Mouse (Mus musculus): ENCODE data around the gene Dhrs13. TPM values are rescaled to one million over a fixed set of nuclear protein-coding genes. Genes with fewer than 3 reads are reported as not detected.

Dhrs13 gene
- polyA plus RNA-seq (2012; rRNA removed) = 10.2 and 13.2 TPM in 2 replicates

DNA sequence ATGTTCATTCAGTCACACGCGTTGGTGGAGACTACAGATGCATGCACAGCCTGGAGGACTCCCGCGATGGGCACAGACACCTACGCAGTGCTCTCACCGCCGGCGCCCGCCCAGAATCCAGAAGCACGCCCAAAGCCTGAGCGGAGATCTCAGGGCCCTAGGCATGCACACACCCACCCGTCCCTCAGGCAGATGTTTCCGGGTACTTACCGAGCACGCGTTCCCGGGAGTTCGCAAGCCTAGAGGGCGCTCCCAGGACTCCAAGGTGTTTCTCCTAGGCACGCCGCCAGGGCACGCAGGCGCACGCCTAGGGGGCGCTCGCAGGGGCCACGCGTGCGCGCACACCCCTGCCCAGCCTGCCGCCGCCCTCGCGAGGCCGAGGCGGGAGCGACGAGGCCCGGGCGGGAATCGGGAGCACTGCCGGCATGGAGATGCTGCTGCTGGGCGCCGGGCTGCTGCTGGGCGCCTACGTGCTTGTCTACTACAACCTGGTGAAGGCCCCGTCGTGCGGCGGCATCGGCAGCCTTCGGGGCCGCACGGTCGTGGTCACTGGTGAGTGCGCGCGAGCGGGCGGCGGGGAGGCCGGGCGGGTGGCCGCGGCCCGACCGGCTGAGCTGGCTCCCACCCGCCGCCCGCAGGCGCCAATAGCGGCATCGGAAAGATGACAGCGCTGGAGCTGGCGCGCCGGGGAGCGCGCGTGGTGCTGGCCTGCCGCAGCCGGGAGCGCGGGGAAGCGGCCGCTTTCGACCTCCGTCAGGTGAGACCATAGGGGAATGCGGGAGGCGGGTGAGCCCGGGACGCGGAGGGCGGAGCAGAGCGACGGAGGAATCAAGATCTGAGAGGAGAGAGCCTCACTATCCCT, at the start of gene Dhrs13:
TSS of gene Dhrs13 (plus strand) at position 334 of the 862 bp plus-strand sequence.

DNA sequence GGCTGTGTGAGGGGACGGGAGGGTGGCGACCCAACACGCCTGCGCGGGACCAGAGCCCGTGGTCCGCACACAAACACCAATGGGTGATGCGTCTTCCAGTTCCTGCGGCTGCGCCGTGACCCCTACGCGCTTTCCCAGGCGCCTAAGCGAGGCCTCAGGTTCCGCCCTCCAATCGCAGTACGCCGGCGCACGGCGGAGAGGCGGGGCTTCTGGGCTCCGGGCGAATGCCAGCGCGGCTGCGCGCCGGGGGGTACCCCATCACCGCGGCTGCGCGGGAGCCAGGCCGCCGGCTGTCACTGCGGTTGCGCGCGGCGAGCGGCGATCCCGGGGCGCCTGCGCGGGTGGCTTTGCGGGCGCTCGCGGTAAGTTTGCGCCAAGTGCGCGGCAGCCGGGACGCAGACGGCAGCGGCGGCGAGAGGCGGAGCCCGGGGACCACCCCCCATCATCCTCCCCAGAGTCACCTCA, 49.6 kb upstream of the Dhrs13 start, which contains the start of gene Phf12:
TSS of gene Phf12 (plus strand) at position 314 of the 465 bp plus-strand sequence.

DNA sequence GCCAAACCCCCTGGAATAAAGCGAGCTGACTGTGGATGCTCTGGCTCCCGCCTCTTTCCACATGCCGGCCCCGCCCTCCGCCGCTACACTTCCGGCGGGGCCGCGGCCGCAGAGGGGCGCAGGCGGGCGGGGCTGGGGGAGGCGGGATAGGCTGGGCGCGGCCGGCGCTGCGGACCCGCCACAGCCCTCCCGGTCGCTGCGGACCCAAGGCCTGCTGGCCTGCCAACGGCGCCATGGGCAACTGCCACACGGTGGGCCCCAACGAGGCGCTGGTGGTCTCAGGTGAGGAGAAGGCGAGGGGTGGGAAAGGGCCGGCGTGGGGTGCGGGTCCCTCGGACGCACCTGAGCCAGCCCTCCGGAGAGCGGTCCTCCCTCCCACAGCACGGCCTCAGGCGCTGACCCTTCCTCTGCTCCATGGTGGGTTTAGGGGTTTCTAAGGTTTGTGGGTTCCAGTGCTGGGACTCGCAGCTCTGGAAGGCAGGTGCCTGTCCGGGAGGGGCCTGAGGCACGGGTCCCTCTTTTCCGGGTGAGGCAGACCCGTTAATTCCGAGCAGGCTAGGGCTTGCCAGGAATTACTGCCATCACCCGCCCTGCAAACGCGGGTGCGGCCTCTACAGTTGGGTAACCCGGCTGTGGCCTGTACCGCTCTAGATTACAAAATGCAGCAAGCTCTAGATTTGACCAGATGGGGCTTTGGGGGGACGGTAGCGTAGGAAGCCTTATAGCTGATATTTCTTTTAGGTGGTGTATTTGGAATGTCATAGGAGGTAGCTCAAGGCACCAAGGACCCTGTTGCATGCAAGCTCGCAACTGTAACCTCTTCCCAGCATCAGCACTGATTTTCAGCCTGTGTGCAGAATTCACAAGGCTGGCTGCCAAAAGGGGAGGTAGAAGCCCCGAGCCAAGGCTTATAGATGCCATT, 6.0 kb downstream of the Dhrs13 start, which contains the start of gene Flot2:
TSS of gene Flot2 (plus strand) at position 101 of the 922 bp plus-strand sequence.

DNA sequence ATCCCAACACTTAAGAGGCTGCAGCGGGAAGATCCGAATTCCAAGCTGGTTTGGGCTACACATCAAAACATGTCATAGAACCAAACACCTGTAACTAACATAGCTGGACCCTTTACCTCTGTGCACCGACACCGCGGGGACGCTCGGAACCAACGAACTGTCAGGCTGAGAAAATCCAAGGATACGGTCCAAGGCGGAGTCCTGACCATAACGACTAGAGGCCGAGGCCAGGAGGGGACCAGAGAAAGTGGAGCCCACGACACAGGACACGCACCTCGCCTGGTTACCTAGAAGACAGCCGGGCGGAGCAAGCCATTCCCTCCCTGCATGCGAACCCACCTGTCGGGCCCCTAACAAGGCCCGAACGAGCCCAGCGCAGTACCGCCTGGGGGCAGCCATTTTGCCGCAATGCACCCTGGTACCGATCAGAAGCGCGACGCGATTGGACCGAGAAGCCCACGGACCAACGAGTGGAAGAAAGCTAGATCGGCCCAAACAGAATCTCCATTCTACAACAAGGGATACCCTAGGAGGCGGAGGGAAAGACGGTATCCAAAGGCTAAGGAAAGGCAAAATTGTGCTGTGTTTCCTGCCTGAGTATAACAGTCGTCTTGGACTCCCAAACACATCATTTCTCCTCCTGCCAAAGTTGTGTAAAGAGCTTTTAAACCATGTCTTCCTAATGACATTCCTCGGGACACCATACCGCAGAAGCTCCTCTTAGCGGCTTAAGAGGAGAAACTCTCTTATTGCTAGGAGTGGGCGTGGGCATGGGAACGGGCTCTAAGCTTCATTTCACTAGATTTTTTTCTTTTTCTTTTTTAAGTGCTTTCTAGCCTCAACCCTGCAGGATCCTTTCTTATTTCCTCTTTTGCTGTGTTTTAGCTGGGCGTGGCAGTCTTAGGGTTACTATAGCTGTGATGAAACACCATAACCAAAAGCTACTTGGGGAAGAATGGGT, 48.2 kb downstream of the Dhrs13 start, which contains the start of gene Eral1:
TSS of gene Eral1 (minus strand) at position 423 of the 961 bp plus-strand sequence.

Other genes with a start within 250 kb of the Dhrs13 start
- gene Gm10277, start 244.5 kb upstream of the Dhrs13 start, polyA plus RNA-seq (2012; rRNA removed) = not detected in 2 replicates
- gene Pipox, start 138.2 kb upstream of the Dhrs13 start, polyA plus RNA-seq (2012; rRNA removed) = 0.64 and 0.74 TPM in 2 replicates
- 1.0 and 1.2 TPM in 2 replicates for gene Sez6, start 101.5 kb upstream of the Dhrs13 start, polyA plus RNA-seq (2012; rRNA removed)
- gene Phf12, start 49.5 kb upstream of the Dhrs13 start, polyA plus RNA-seq (2012; rRNA removed) = 50.8 and 51.8 TPM in 2 replicates
- 48.6 and 62.6 TPM in 2 replicates for gene Flot2, start 5.7 kb downstream of the Dhrs13 start, polyA plus RNA-seq (2012; rRNA removed)
- gene Eral1, start 48.1 kb downstream of the Dhrs13 start, polyA plus RNA-seq (2012; rRNA removed) = 25.8 and 27.9 TPM in 2 replicates
- 14.6 and 14.8 TPM in 2 replicates for gene Fam222b, start 62.4 kb downstream of the Dhrs13 start, polyA plus RNA-seq (2012; rRNA removed)
- 141 and 147 TPM in 2 replicates for gene Traf4, start 133.3 kb downstream of the Dhrs13 start, polyA plus RNA-seq (2012; rRNA removed)
- 22.3 and 22.8 TPM in 2 replicates for gene Nek8, start 144.4 kb downstream of the Dhrs13 start, polyA plus RNA-seq (2012; rRNA removed)
- 42.4 and 46.5 TPM in 2 replicates for gene Tlcd1, start 144.4 kb downstream of the Dhrs13 start, polyA plus RNA-seq (2012; rRNA removed)
- gene Rpl23a, start 151.3 kb downstream of the Dhrs13 start, polyA plus RNA-seq (2012; rRNA removed) = 91.3 and 145 TPM in 2 replicates
- 29.9 and 32.3 TPM in 2 replicates for gene Rab34, start 156.2 kb downstream of the Dhrs13 start, polyA plus RNA-seq (2012; rRNA removed)
- gene Proca1, start 161.1 kb downstream of the Dhrs13 start, polyA plus RNA-seq (2012; rRNA removed) = 0.30 and 0.80 TPM in 2 replicates
- gene Sdf2, start 213.5 kb downstream of the Dhrs13 start, polyA plus RNA-seq (2012; rRNA removed) = 109 and 111 TPM in 2 replicates
- gene Supt6, start 213.7 kb downstream of the Dhrs13 start, polyA plus RNA-seq (2012; rRNA removed) = 17.3 and 23.4 TPM in 2 replicates
- 65.5 and 85.1 TPM in 2 replicates for gene 2610507B11Rik, start 229.5 kb downstream of the Dhrs13 start, polyA plus RNA-seq (2012; rRNA removed)

Measured in colon, adult 2 months (tissue).